Comparison of ENCODE assay signal across 21 mouse cellular contexts in genomic region chr4:105252571-105253200, GRCm38 (mm10).
A peak's percentile ranks its signal among the peaks of the same experiment; 100 is the strongest.
DNase-seq lines count a peak whose midpoint lies in the region; ATAC-seq and TF ChIP-seq lines count a peak whose summit lies in the region.
"Had no signal": no experiment of that assay in that cellular context is flagged by ENCODE, and none has a peak within 500 bp of the region (broad histone marks: within the 10 kb centered on the region; RNA-seq: fewer than 3 reads in every experiment).

No protein-coding gene starts in this region.

- no peaks in the 10 kb centered on the region for H3K27me3 ChIP-seq in intestine, postnatal 0 days (replicated peaks; ENCODE audit: control insufficient read depth, insufficient read depth, low read length)
- no peaks in the 10 kb centered on the region for H3K27me3 ChIP-seq in intestine, embryonic 15.5 days (replicated peaks)
- no peaks in the 10 kb centered on the region for H3K27me3 ChIP-seq in CH12.LX (replicated peaks)
- H3K27me3 ChIP-seq in embryonic facial prominence, embryonic 10.5 days (replicated peaks; ENCODE audit: low read depth, poor library complexity, severe bottlenecking), result no peaks in the 10 kb centered on the region
- H3K27me3 ChIP-seq: embryonic facial prominence, embryonic 12.5 days; forebrain, embryonic 13.5 days; limb, embryonic 15.5 days; liver, embryonic 15.5 days had no signal

- peak overlapping the region; percentile 51; the same call in 1 of the 2 replicates for H3K27ac ChIP-seq in intestine, postnatal 0 days (ENCODE audit: low read depth, low read length)
- H3K27ac ChIP-seq in intestine, embryonic 15.5 days, result no peak overlapping the region
- no peak overlapping the region for H3K27ac ChIP-seq in CH12.LX (ENCODE audit: insufficient read depth, low read depth)
- no peak overlapping the region for H3K27ac ChIP-seq in embryonic facial prominence, embryonic 10.5 days (replicated peaks)
- H3K27ac ChIP-seq: embryonic facial prominence, embryonic 12.5 days; forebrain, embryonic 13.5 days; heart, embryonic 10.5 days; layer of hippocampus, adult 2 months; limb, embryonic 15.5 days; liver, embryonic 15.5 days; stomach, postnatal 0 days had no signal

- H3K4me3 ChIP-seq in intestine, postnatal 0 days (ENCODE audit: low read depth, low read length), result no peak overlapping the region
- no peak overlapping the region for H3K4me3 ChIP-seq in intestine, embryonic 15.5 days (replicated peaks)
- H3K4me3 ChIP-seq in CH12.LX (replicated peaks in 1 of 3; ENCODE audit: low read depth in 2 of 3, low read length in 2 of 3, poor library complexity in 1 of 3), result peak overlapping the region; percentile 6 to 25 (median 23)
- no peak overlapping the region for H3K4me3 ChIP-seq in embryonic facial prominence, embryonic 10.5 days
- H3K4me3 ChIP-seq: embryonic facial prominence, embryonic 12.5 days; erythroblast, embryonic 14.5 days; forebrain, embryonic 13.5 days; heart, embryonic 10.5 days; layer of hippocampus, adult 2 months; limb, embryonic 15.5 days; liver, embryonic 15.5 days; megakaryocyte, embryonic 14.5 days had no signal

- no peak for ATAC-seq in intestine, postnatal 0 days
- no peak for ATAC-seq in intestine, embryonic 15.5 days
- ATAC-seq in neutrophil, adult 5-6 weeks (ENCODE audit: extremely low read depth, insufficient number of reproducible peaks, low FRiP score, poor library complexity, severe bottlenecking), result peak; percentile 63; the same call in 1 of the 2 replicates
- ATAC-seq: forebrain, embryonic 13.5 days had no signal

- 28% methylated on average over 5 of the region's 5 CpGs for WGBS in intestine, postnatal 0 days
- 23% methylated on average over 5 of the region's 5 CpGs for WGBS in intestine, embryonic 15.5 days
- WGBS in embryonic facial prominence, embryonic 10.5 days, result 77% methylated on average over 5 of the region's 5 CpGs

- no peak for TF ChIP-seq CTCF in intestine, postnatal 0 days (IDR thresholded peaks at IDR 0.05; ENCODE audit: low read depth)
- TF ChIP-seq CTCF in CH12.LX (conservative IDR thresholded peaks at IDR 0.05 in 1 of 2, IDR thresholded peaks at IDR 0.05 in 1 of 2; ENCODE audit: low read depth in 2 of 2, low read length in 2 of 2), result no peak

- no peaks in the 10 kb centered on the region for H3K36me3 ChIP-seq in intestine, postnatal 0 days (ENCODE audit: control insufficient read depth, insufficient read depth)
- H3K36me3 ChIP-seq in intestine, embryonic 15.5 days, result no peaks in the 10 kb centered on the region
- no peaks in the 10 kb centered on the region for H3K36me3 ChIP-seq in CH12.LX (replicated peaks in 1 of 2; ENCODE audit: control insufficient read depth in 1 of 2, insufficient read depth in 1 of 2, low read length in 1 of 2)
- no peaks in the 10 kb centered on the region for H3K36me3 ChIP-seq in embryonic facial prominence, embryonic 10.5 days (replicated peaks)
- H3K36me3 ChIP-seq: embryonic facial prominence, embryonic 12.5 days; heart, embryonic 10.5 days; limb, embryonic 15.5 days; liver, embryonic 15.5 days had no signal

- no peaks in the 10 kb centered on the region for H3K79me2 ChIP-seq in CH12.LX (replicated peaks; ENCODE audit: control insufficient read depth, extremely low read depth, insufficient read depth, poor library complexity, severe bottlenecking)

- no peaks in the 10 kb centered on the region for H3K9me3 ChIP-seq in intestine, postnatal 0 days (ENCODE audit: control insufficient read depth)
- no peaks in the 10 kb centered on the region for H3K9me3 ChIP-seq in intestine, embryonic 15.5 days
- H3K9me3 ChIP-seq in CH12.LX (replicated peaks; ENCODE audit: low read length), result no peaks in the 10 kb centered on the region
- H3K9me3 ChIP-seq in embryonic facial prominence, embryonic 10.5 days, result no peaks in the 10 kb centered on the region
- H3K9me3 ChIP-seq: embryonic facial prominence, embryonic 12.5 days; forebrain, embryonic 13.5 days; heart, embryonic 10.5 days; limb, embryonic 15.5 days; liver, embryonic 15.5 days; megakaryocyte, embryonic 14.5 days had no signal

- no peak overlapping the region for H3K9ac ChIP-seq in intestine, postnatal 0 days (ENCODE audit: low read depth, low read length)
- H3K9ac ChIP-seq in intestine, embryonic 15.5 days, result no peak overlapping the region
- H3K9ac ChIP-seq in CH12.LX (ENCODE audit: insufficient read depth, low read depth), result peak overlapping the region; percentile 28; the same call in 1 of the 2 replicates
- H3K9ac ChIP-seq: embryonic facial prominence, embryonic 12.5 days; forebrain, embryonic 13.5 days; limb, embryonic 15.5 days; liver, embryonic 15.5 days had no signal

- dilution Hi-C loops in CH12.LX (cut with MboI; ENCODE audit: extremely low pct_ligation_motif_present, extremely low pct_unique_long_range_greater_than_20kb, low sequenced_read_pairs), result no loop called here

- no peak for TF ChIP-seq RAD21 in CH12.LX (IDR thresholded peaks at IDR 0.05; ENCODE audit: low read depth, low read length)

- no peak for TF ChIP-seq POLR2A in CH12.LX (IDR thresholded peaks at IDR 0.05; ENCODE audit: low read depth, low read length)

- in situ Hi-C loops in CH12.LX (cut with MboI; ENCODE audit: low pct_ligation_motif_present, low pct_unique_long_range_greater_than_20kb, low sequenced_read_pairs), result no loop called here

- no peak for TF ChIP-seq EP300 in CH12.LX (IDR thresholded peaks at IDR 0.05; ENCODE audit: low read length)

- H3K4me2 ChIP-seq in intestine, postnatal 0 days (replicated peaks; ENCODE audit: low read depth), result peak overlapping the region; percentile 18; the same call in 1 of the 2 replicates
- no peak overlapping the region for H3K4me2 ChIP-seq in intestine, embryonic 15.5 days (replicated peaks)
- peak overlapping the region; percentile 85; the same call in 1 of the 2 replicates for H3K4me2 ChIP-seq in CH12.LX (ENCODE audit: insufficient read depth, low read depth, poor library complexity, severe bottlenecking)
- H3K4me2 ChIP-seq: embryonic facial prominence, embryonic 12.5 days; forebrain, embryonic 13.5 days; limb, embryonic 15.5 days; liver, embryonic 15.5 days had no signal

- peak; percentile 39 to 49 for DNase-seq in B cell, adult 2 months
- DNase-seq in CH12.LX (ENCODE audit: extremely low read depth), result peak; percentile 47
- DNase-seq in left cerebral cortex, adult 8-10 months (ENCODE audit: low spot score in 2 of 2), result no peak
- DNase-seq in embryonic facial prominence, embryonic 10.5 days (ENCODE audit: low spot score), result no peak
- DNase-seq: adrenal gland, postnatal 36 days; cerebellum, adult 18-20 months; cerebellum, postnatal 25 days; gastrocnemius, postnatal 36 days; kidney, postnatal 14 days had no signal

- peaks cover 6% of the 10 kb centered on the region for H3K4me1 ChIP-seq in intestine, postnatal 0 days (replicated peaks; ENCODE audit: control insufficient read depth, insufficient read depth, low read length)
- peaks cover 4% of the 10 kb centered on the region; the same call in 1 of the 2 replicates for H3K4me1 ChIP-seq in intestine, embryonic 15.5 days (replicated peaks)
- peaks cover 16 to 69% of the 10 kb centered on the region in 2 experiments for H3K4me1 ChIP-seq in CH12.LX (ENCODE audit: control insufficient read depth in 1 of 2, insufficient read depth in 2 of 2)
- no peaks in the 10 kb centered on the region for H3K4me1 ChIP-seq in embryonic facial prominence, embryonic 10.5 days
- H3K4me1 ChIP-seq: embryonic facial prominence, embryonic 12.5 days; forebrain, embryonic 13.5 days; limb, embryonic 15.5 days; liver, embryonic 15.5 days had no signal

TF ChIP-seq in CH12.LX, 34 proteins besides CTCF, POLR2A, EP300 and RAD21:
- TF ChIP-seq ZMIZ1 (IDR thresholded peaks at IDR 0.05; ENCODE audit: low read depth, low read length), result no peak
- 0 out of 2 replicates have a peak, but pooled peaks have one; percentile 21 for TF ChIP-seq RCOR1 (conservative IDR thresholded peaks at IDR 0.05; ENCODE audit: low read depth, low read length)
- 0 out of 2 replicates have a peak, but pooled peaks have one; percentile 29 for TF ChIP-seq SIN3A (IDR thresholded peaks at IDR 0.05; ENCODE audit: low read length)
- TF ChIP-seq MXI1 (IDR thresholded peaks at IDR 0.05; ENCODE audit: low read depth, low read length), result 0 out of 2 replicates have a peak, but pooled peaks have one; percentile 35
- TF ChIP-seq IRF4 (IDR thresholded peaks at IDR 0.05; ENCODE audit: low read depth, low read length), result peak; percentile 82
- TF ChIP-seq UBTF (IDR thresholded peaks at IDR 0.05; ENCODE audit: low read depth, low read length), result no peak
- no peak for TF ChIP-seq TCF12 (IDR thresholded peaks at IDR 0.05; ENCODE audit: low read depth, low read length)
- TF ChIP-seq KAT2A (IDR thresholded peaks at IDR 0.05; ENCODE audit: insufficient replicate concordance, low read length), result no peak

Comparison
In these comparisons a context has a peak if more than half of its experiments do, and no peak if none do; other contexts are left out.
1. H3K4me3 ChIP-seq: peak in CH12.LX (3 of 3); none in intestine, postnatal 0 days (single experiment), intestine, embryonic 15.5 days (single experiment) and embryonic facial prominence, embryonic 10.5 days (single experiment).
2. DNase-seq: peak in B cell, adult 2 months (2 of 2) and CH12.LX (single experiment); none in left cerebral cortex, adult 8-10 months (0 of 2) and embryonic facial prominence, embryonic 10.5 days (single experiment).